Mouse (Mus musculus) kidney, adult 2 months (tissue): Measurements from ENCODE around the gene Plcb1.

Experiments used
- CTCF ChIP-seq: fragments of 200-500 bp; conservative IDR thresholded peaks from 2 replicates; pipeline ENCODE4 v1.5.1; 2011; ENCODE audit warnings: low read depth, mild to moderate bottlenecking, control low read depth, low read length, moderate library complexity, mixed read lengths; ENCODE audit not compliant: insufficient read depth, insufficient read length
- POLR2A ChIP-seq: fragments of 200-500 bp; IDR thresholded peaks from one replicate; pipeline ENCODE4 v1.6.1; 2011; ENCODE audit warnings: low read depth, low read length, control low read depth

DNA sequence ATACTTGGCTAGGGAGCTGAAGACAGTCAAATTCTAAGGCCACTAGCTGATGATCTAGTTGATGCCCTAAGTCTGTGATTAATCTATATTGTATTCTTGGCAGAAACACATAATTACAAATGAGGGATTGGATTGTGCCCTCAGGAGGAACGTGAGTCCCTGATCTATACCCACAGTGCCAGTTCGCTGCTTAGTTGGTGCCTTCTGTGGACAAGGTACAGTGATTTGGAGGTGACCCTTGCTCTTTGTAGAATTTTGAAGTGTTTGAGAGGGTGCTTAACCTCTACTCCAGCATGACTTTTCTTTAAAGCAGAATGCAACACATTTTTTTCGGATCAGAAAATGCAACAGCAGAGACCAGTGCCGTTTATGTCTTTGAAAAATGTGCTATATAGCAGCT lies 145.1 kb downstream of the Plcb1 start:
- TF ChIP-seq CTCF, result no peak
- TF ChIP-seq POLR2A, result no peak
